Mouse (Mus musculus) adrenal gland, postnatal 36 days (tissue): ENCODE data around the gene Drc3. TPM values are rescaled to one million over a fixed set of nuclear protein-coding genes. Genes with fewer than 3 reads are reported as not detected.

Experiments used
- DNase-seq, 2 experiments: peaks; one replicate each; pipeline ENCODE4 v3.0.0; 2021; ENCODE audit warnings: mixed read lengths in 1 of 2
- long read RNA-seq, 2 experiments: library from polyadenylated mRNA; stranded (forward); transcript quantifications; one replicate each; pipeline ENCODE4 v2.0.0; 2021; ENCODE audit warnings: borderline sequencing depth in 2 of 2
- total RNA-seq, 2 experiments: library from RNA; stranded (reverse); gene quantifications; 2 replicates each; pipeline ENCODE4 v1.2.3; 2021

Gene Drc3
- total RNA-seq: 1 to 10 TPM; 1.5 to 1.8 TPM
- long read RNA-seq, experiment 1, partial matches to known transcripts: 0 of 2 reads
- long read RNA-seq, experiment 1, other reads (novel, unspliced or antisense): 0 of 2 reads
- long read RNA-seq, experiment 2, partial matches to known transcripts: 1 of 1 reads
- long read RNA-seq, experiment 2, other reads (novel, unspliced or antisense): 0 of 1 reads

GRCm38 (mm10) chr11:60352559-60353411, at the start of gene Drc3, which contains the start of gene Tom1l2:
Drc3 (plus strand) TSS chr11:60353329.
Tom1l2 (minus strand) TSS chr11:60352905.
- DNase-seq: peak; percentile 99 to 100

- DNase-seq: no peak
Measured at GRCm38 (mm10) chr11:60303497-60303896, 49.6 kb upstream of the Drc3 start.

DNA sequence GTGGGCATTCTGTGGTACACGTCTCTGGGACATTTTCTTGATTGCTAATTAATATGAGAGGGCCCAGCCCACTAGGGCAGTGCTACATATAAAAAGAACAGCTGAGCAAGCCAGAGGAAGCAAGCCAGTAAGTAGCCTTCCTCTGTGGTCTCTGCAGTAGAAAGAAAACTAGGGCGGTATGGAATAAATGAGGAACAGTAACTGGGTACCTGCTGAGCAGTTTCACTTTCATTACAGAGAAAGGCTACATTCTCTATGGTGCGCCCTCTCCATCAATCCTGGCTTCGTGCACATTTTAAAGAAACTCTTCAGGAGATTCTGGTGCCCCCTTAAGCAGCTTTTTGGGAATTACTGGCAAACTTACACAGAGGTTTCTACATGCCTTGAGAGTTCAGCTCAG, 47.5 kb upstream of the Drc3 start:
- no peak for DNase-seq

GRCm38 (mm10) chr11:60306834-60307233, 46.3 kb upstream of the Drc3 start:
- DNase-seq: peak; percentile 55 to 67

GRCm38 (mm10) chr11:60307375-60307825, 45.7 kb upstream of the Drc3 start:
- peak; percentile 47 to 68 for DNase-seq

DNA sequence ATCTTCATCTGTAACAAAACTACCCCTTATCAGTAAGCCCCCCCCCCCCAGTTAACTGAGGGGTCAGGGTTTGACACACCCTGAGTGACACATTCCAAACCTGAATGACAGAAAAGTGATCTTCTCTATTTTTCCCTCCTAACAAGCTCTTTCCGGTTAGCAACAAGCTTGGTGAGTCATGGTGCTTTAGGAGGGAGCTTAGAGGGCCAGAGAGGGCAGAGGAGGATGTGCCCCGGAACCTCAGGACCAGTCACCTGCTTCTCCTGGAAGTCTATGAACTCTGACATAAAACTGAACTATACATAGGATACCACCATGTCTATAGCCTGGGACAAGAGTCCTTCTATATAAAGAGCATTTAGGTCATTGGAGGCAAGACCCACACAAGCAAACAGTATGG, 45.1 kb upstream of the Drc3 start:
- DNase-seq: no peak

GRCm38 (mm10) chr11:60308506-60309116, 44.5 kb upstream of the Drc3 start:
- DNase-seq: no peak

DNA sequence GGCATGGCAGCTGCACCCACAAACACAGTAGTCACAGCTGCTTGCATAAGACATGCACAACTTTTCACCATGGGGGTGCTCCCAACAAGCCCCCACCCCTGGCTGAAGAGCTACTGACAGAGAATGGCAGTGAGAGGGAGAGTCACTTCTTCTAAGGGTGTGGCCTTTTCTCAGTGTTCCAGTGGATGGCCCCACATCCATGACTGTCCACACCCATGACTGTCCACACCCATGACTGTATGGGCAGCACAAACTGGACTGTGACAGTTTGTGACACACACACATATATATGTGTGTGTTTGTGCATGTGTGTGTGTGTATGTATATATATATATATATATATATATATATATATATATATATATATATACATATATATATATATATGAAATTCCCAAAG, 43.3 kb upstream of the Drc3 start:
- DNase-seq: no peak

DNA sequence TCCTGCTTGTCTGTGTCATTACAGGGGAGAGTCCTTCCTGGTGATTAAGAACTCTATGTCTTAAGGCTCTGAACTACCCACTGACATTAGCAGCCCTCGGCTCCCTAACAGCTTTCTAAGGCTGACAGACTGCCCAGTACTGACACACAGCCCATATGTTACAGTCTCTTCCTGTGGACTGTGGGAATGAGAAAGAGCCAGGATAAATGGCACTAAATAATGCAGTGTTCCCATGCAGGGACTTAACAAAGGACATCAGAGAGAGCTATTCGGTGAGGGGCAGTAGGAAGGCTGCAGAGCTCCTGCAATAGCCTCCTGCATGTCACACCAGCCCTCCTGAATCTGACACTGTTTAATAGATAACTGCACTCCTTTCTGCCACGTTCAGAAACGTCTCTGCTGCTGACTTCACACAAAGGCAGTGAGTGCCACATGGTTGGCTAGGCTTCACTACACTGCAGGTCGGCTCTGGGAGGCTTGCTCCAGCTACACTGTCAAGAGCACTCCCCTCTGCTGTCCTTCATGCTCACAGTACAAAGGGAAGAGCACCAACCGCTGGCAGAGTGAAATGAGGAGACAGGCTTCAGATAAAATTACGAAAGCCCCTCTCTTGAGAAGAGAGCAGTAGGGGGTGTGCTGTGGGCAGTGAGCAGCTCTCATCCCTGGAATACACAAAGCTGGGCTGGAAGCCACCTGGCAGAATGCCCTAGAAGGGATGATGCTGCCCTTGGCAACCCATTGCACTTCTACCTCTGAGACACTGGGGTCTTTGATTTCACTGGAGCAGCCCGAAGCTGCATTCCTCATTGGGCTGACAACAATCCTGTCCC, 41.9 kb upstream of the Drc3 start:
- peak; percentile 90 to 92 for DNase-seq

DNA sequence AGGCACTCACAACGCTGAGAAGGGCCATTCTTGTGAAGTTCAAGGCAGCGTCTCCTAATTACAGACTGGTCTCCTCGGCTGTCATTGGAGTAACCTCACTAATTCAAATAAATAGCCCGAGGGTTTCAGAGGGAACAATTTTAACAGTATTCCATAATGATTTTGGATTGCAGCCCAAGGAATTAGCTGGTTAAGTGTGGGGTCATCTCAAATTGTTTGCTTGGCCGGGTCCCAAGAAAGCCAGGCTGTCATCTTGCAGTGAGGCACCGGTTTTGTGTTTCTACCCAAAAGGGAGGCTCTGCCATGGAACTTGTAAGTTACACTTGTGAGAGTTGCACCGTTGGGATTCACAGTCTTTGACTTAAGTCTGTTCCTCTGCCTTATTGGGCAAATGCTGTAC, 36.9 kb upstream of the Drc3 start:
- no peak for DNase-seq

GRCm38 (mm10) chr11:60316883-60317282, 36.2 kb upstream of the Drc3 start:
- no peak for DNase-seq

GRCm38 (mm10) chr11:60317376-60318102, 35.6 kb upstream of the Drc3 start:
- DNase-seq: peak; percentile 63 to 68

DNA sequence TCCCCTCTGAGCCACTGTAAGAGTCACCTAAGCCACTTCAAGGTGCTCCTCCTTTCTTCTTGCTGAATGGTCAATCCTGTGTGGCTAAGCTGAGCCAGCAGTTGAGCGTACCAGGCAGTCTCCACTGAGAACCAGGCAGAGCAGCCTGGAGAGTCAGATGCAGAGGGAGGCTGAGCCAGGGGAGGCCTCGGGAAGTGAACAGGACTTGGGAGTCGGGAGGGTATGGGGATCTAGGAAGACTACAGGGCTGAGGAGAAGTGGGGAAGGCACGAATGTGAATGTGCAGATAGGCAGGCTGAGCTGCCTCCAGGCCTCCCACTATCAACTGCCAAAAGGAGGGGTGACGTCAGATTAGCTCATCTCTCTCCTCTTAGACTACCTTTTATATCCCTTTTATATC, 34.4 kb upstream of the Drc3 start:
- DNase-seq: no peak

DNA sequence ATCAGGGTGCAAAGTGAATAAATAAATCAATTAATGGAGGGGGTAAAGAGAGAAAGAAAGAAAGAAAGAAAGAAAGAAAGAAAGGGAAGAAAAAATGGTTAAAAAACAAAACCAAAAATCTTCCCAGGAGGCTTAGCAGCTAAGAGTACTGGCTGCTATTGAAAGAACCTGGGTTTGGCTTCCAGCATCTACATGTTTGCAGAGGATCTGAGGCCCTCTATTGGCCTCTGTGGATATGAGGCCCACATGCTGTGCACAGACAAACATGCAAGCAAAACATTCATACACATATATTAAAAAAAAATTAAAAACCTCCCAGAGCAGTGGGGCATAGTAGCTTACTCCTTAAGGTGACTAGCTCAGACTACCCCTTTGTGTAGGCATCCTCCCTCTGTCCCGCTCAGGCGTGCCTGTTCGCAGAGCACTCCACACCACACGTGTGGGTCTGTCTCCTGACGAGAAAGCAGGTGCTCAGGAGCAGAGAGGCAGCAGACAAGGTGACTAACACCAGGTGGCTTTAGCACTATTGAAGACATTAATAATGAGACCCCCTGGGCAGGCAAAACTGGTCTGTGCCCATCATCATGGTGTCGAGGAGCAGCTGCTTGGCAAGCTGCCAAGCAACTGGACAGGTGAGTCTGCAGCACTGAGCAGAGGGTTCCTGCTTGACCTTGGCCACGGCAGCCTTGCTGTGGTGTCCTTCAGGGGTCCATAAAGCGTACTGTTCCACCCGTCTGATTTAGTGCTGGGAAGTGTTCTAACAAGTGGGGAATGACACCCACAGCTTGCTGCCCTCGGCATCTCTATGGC, 33.7 kb upstream of the Drc3 start:
- DNase-seq: no peak

GRCm38 (mm10) chr11:60320426-60321037, 32.6 kb upstream of the Drc3 start:
- DNase-seq: peak in 1 of 2 experiments; percentile 34

DNA sequence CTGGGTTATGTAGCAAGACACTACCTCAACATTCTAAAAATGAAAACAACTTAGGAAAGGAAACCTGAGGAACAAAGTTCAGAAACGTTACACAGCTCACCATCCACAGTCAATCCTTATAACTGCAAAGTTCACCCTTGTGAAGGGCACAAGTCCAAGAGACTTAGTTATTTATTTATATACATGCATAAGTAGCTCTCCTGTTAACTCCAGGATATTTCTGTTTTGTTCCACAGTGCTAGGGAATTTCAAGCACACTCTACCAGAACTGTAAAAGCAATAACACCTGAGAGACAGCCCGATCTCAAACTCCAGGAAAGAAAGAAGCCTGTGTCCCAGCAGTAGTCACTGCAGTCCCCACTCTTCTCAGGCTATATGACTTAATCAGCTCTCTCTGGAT, 31.7 kb upstream of the Drc3 start:
- DNase-seq: no peak

GRCm38 (mm10) chr11:60323731-60324130, 29.4 kb upstream of the Drc3 start:
- DNase-seq: no peak

DNA sequence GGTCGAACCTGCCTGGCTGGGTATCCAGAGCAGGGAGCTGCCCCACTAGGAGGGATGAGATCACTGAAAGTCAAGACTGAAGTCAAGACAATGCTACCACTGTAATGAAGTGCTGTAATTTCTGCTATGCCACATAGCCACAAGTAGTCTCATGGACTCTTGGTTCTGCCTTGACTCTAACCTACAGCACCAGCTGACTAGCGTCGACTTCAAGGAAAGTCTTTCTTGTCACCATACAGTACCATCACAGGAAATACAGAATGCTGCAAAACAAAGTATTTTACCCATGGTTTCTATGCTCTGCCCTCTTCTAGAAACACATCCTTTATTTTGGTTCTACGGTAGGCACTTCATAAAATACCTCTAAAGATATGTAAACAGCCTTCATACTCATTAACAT, 22.6 kb upstream of the Drc3 start:
- DNase-seq: no peak

DNA sequence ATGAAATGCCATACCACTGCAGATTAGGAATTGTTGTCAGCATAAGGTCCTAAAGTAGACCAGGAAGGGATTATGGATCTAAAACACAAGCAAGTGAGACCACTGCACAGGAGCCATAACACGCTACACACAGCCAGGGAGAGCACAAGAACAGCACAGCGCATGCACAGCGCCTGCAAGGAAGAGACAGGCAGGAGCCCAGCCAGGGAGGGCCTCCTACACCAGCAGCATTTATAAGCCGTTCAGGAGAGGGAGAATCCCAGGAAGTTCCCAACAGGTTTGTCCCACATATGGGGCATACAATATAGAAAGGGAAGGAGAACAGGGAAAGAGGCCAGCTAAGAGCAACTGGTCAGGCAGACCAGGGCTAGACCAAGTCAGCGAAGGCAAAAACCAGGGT, 19.7 kb upstream of the Drc3 start:
- no peak for DNase-seq

- no peak for DNase-seq
Measured at GRCm38 (mm10) chr11:60334124-60334523, 19.0 kb upstream of the Drc3 start.
